Mouse (Mus musculus) forebrain, embryonic 14.5 days (tissue): ENCODE data around the gene Thnsl1. TPM values are rescaled to one million over a fixed set of nuclear protein-coding genes. Genes with fewer than 3 reads are reported as not detected.

Source experiments
- ATAC-seq: fragments of 200-750 bp; cut with Nextera tagmentation; 2 replicates; pipeline ENCODE4 v1.8.0; 2017; ENCODE audit warnings: mild to moderate bottlenecking, moderate library complexity
- DNase-seq: peaks from one replicate; pipeline ENCODE4 v3.0.0-alpha.2; 2015; ENCODE audit warnings: low spot score
- H3K27ac ChIP-seq: fragments of 300-500 bp; sonication (generic); 2 replicates; pipeline ENCODE4 v1.5.1; 2014; ENCODE audit warnings: low read depth, mild to moderate bottlenecking, control low read depth, low read length, moderate library complexity
- H3K27me3 ChIP-seq: fragments of 300-500 bp; sonication (generic); replicated peaks from 2 replicates; pipeline ENCODE4 v1.6.1; 2014; ENCODE audit warnings: low read length, control low read depth, mixed read lengths; ENCODE audit not compliant: control insufficient read depth, insufficient read depth
- H3K36me3 ChIP-seq: fragments of 300-500 bp; sonication (generic); 2 replicates; pipeline ENCODE4 v1.6.1; 2014; ENCODE audit warnings: low read length, control low read depth; ENCODE audit not compliant: control insufficient read depth, insufficient read depth
- H3K4me1 ChIP-seq: fragments of 300-500 bp; sonication (generic); 2 replicates; pipeline ENCODE4 v1.6.1; 2014; ENCODE audit warnings: antibody characterized with exemption, low read length, control low read depth; ENCODE audit not compliant: control insufficient read depth, insufficient read depth
- H3K4me2 ChIP-seq: fragments of 300-500 bp; sonication (generic); 2 replicates; pipeline ENCODE4 v1.6.1; 2014; ENCODE audit warnings: mild to moderate bottlenecking, control low read depth, low read length
- H3K4me3 ChIP-seq: fragments of 300-500 bp; sonication (generic); 2 replicates; pipeline ENCODE4 v1.5.1; 2014; ENCODE audit warnings: low read depth, low read length, control low read depth
- H3K9ac ChIP-seq: fragments of 300-500 bp; sonication (generic); 2 replicates; pipeline ENCODE4 v1.6.1; 2014; ENCODE audit warnings: mild to moderate bottlenecking, low read length, control low read depth, moderate library complexity
- H3K9me3 ChIP-seq: fragments of 300-500 bp; sonication (generic); replicated peaks from 2 replicates; pipeline ENCODE4 v1.6.1; 2016; ENCODE audit warnings: low read length, control low read depth, mixed read lengths; ENCODE audit not compliant: control insufficient read depth
- WGBS: fragments of 180-500 bp; shearing (Covaris S2); extraction: QIAGEN DNeasy Blood & Tissue Kit; methylation state at CpG from one replicate; pipeline ENCODE4 v1.1.7; 2014; 5-methylcytosine and 5-hydroxymethylcytosine counted together
- polyA plus RNA-seq: library from polyadenylated mRNA; unstranded; fragments of >200 nt; fragmentation: Nextera tagmentation; extraction: Ambion mirVana; gene quantifications from 2 replicates; pipeline ENCODE4 v1.2.1, GENCODE M21; 2014

Gene Thnsl1
- polyA plus RNA-seq, 1 experiment from 2014 or later: 27.2 TPM

- no peaks in the 10 kb centered on the region for H3K36me3 ChIP-seq
- no peak overlapping the region for H3K27ac ChIP-seq
- ATAC-seq (no peak), DNase-seq (no peak)
- no peak overlapping the region for H3K9ac ChIP-seq
- no peaks in the 10 kb centered on the region for H3K9me3 ChIP-seq
- H3K27me3 ChIP-seq: no peaks in the 10 kb centered on the region
- no peak overlapping the region for H3K4me2 ChIP-seq
- no peak overlapping the region for H3K4me3 ChIP-seq
- no peaks in the 10 kb centered on the region for H3K4me1 ChIP-seq
Measured at GRCm38 (mm10) chr2:21254308-21254707, 48.8 kb downstream of the Thnsl1 start.

GRCm38 (mm10) chr2:21258281-21258680 is 52.8 kb downstream of the Thnsl1 start:
- Histone ChIP-seq H3K4me1 (no peaks in the 10 kb centered on the region), H3K27ac (no peak overlapping the region), H3K9me3 (no peaks in the 10 kb centered on the region), H3K4me3 (no peak overlapping the region), H3K9ac (no peak overlapping the region), H3K27me3 (no peaks in the 10 kb centered on the region), H3K4me2 (no peak overlapping the region), H3K36me3 (no peaks in the 10 kb centered on the region)
- no peak for ATAC-seq
- DNase-seq: no peak
- WGBS: 90% methylated on average over 4 of the region's 4 CpGs

- no peaks in the 10 kb centered on the region for H3K36me3 ChIP-seq
- ATAC-seq (no peak), DNase-seq (no peak)
- H3K4me1 ChIP-seq: no peaks in the 10 kb centered on the region
- 82% methylated on average over 5 of the region's 5 CpGs for WGBS
- H3K4me2 ChIP-seq: no peak overlapping the region
- no peaks in the 10 kb centered on the region for H3K27me3 ChIP-seq
- no peak overlapping the region for H3K4me3 ChIP-seq
- H3K9ac ChIP-seq: no peak overlapping the region
- H3K9me3 ChIP-seq: no peaks in the 10 kb centered on the region
- no peak overlapping the region for H3K27ac ChIP-seq
Measured at GRCm38 (mm10) chr2:21259081-21259480, 53.6 kb downstream of the Thnsl1 start.

- Histone ChIP-seq H3K27ac (no peak overlapping the region), H3K4me3 (no peak overlapping the region), H3K4me2 (no peak overlapping the region), H3K27me3 (no peaks in the 10 kb centered on the region), H3K4me1 (no peaks in the 10 kb centered on the region), H3K9ac (no peak overlapping the region), H3K9me3 (no peaks in the 10 kb centered on the region), H3K36me3 (no peaks in the 10 kb centered on the region)
- peak; percentile 66; the same call in 1 of the 2 replicates for ATAC-seq
- 43% methylated on average over 4 of the region's 4 CpGs for WGBS
- DNase-seq: peak; percentile 47
Measured at GRCm38 (mm10) chr2:21260060-21260459, 54.5 kb downstream of the Thnsl1 start.

GRCm38 (mm10) chr2:21261370-21262006 is 56.0 kb downstream of the Thnsl1 start:
- Histone ChIP-seq H3K4me1 (no peaks in the 10 kb centered on the region), H3K36me3 (no peaks in the 10 kb centered on the region), H3K27ac (no peak overlapping the region), H3K9me3 (no peaks in the 10 kb centered on the region), H3K9ac (no peak overlapping the region), H3K4me2 (no peak overlapping the region), H3K4me3 (no peak overlapping the region), H3K27me3 (no peaks in the 10 kb centered on the region)
- 22% methylated on average over 4 of the region's 4 CpGs for WGBS
- DNase-seq (peak; percentile 88), ATAC-seq (peak; percentile 91)

GRCm38 (mm10) chr2:21264031-21264430 is 58.5 kb downstream of the Thnsl1 start:
- Histone ChIP-seq H3K27ac (no peak overlapping the region), H3K9ac (no peak overlapping the region), H3K9me3 (no peaks in the 10 kb centered on the region), H3K4me1 (peaks cover 8% of the 10 kb centered on the region; the same call in 1 of the 2 replicates), H3K27me3 (no peaks in the 10 kb centered on the region), H3K36me3 (no peaks in the 10 kb centered on the region), H3K4me3 (no peak overlapping the region), H3K4me2 (no peak overlapping the region)
- ATAC-seq (no peak), DNase-seq (no peak)
- 76% methylated on average over 4 of the region's 4 CpGs for WGBS

Other genes starting within 250 kb of the Thnsl1 start
- 34.0 and 43.0 TPM in 2 replicates for gene Arhgap21, start 236.8 kb upstream of the Thnsl1 start, polyA plus RNA-seq
- 2.8 and 3.3 TPM in 2 replicates for gene Enkur, start 359 bp upstream of the Thnsl1 start, polyA plus RNA-seq
- 1.1 and 1.8 TPM in 2 replicates for gene Gpr158, start 161.8 kb downstream of the Thnsl1 start, polyA plus RNA-seq